Mouse (Mus musculus) right cerebral cortex, postnatal 4 days (tissue): ENCODE data around the gene Gm8298.
"Not testable (repeated sequence)": the region's sequence is repeated elsewhere in the genome, so short reads cannot be mapped to it uniquely, and the experiment has no call there.

Experiments
- DNase-seq: peaks from one replicate; pipeline ENCODE4 v3.0.0-alpha.2; 2022

Gm8298 gene

DNA sequence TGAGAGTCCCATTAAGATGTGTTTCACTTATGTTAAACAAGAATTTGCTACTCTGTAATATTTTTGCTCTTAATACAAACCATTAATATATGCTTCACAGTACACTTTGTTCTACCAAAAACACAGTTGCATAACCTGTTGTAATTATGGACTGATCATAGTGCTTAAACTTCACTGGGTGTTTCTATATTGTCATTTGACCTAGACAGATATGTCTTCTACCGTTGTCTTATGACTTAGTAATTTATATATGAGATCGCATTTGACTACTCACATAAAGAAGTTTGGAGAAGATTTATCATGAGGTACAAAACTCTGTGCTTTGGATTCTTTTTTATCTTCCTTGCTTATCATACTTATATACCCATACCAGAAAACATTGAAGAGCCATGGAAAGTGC lies at the start of gene Gm8298:
Gm8298 (plus strand) TSS at position 301 of the 400 bp plus-strand sequence.
- no peak for DNase-seq

DNA sequence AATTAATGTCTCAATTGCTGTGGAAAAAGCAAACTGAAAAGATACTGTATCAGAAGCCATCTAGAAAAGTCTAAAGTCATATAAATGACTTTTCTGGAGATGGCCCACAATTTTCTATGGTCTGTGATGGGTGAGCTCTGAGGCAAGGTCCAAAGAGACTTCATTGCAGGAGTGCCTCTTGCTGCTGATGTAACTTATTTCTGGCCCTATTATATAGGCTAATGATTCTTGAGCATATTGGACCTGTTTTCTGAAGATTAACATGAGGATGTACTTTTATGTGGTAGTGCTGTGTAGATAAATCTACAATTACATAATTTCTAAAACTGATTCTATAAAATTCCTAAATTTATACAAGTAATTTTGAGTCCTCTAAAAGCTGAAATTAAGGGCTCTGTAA lies 47.7 kb upstream of the Gm8298 start:
- no peak for DNase-seq

DNA sequence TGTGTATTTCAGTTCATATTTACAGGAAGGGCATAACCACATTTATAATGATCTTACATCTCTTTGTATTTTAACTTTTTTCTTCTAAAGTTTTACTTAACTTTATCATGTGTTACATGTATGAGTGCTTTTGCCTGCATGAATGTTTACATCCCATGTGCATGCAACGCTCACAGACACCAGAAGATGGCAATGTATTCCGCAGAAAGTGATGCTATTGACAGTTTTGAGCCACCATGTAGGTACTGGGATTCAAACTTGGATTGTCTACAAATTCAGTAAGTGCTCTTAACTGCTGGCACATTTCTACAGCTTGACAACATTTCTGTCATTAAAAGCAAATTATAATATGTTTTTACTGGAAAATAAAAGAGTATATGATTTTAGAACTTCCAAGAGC lies 9.9 kb downstream of the Gm8298 start:
- DNase-seq: peak; percentile 30

DNA sequence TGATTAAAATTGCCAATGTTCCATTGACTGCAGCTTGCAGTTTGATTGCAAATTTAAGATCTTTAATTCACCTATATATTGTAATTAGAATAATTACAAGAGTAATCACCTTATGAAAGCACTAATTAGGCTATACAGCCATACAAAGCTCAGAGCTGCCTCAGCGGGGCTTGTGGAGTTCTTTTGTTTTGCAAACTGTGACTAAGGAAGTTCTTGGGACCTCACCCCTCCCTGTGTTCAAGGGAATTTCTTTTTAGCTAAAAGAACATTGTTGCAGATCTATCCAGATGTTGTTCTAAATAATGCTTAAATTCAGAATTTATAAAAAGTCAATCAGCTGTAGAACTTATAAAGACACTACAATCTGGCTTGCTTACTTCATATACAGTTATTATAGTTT lies 16.8 kb downstream of the Gm8298 start:
- not testable (repeated sequence) for DNase-seq

DNA sequence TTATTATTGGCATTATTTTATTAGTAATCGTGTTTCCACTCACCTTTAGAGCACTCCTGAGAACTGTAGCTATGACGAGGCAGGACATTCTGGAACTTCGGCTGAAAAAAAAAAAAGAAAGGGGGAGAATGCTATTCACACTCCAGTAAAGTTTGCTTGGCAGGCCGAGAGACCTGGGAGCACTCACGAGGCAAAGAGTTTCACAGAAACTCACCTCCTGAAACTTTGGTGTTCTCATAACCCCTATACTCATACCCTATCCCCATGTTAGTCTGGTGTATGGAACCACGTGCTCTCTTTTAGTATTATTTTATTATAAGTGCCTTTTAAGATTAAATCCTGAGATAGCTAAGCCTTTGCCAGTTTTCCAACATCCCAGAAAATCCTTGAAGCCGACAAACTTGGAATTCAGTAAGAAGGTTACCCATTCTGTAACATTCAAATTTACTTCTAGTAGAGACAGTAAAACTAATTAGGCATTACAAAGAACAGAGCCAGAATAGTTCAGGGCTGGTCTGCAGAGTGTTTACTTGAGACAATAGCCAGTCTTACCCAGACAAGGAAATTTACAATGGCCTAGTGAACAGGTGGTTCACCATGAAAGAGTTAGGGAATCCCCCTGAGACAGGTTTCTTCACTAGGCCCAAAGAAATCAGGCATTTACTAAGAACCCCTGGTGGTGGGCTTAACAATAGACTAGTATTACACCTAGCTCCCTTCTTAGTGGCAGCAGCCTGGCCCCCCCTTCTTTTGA lies 19.1 kb downstream of the Gm8298 start:
- DNase-seq: not testable (repeated sequence)

DNA sequence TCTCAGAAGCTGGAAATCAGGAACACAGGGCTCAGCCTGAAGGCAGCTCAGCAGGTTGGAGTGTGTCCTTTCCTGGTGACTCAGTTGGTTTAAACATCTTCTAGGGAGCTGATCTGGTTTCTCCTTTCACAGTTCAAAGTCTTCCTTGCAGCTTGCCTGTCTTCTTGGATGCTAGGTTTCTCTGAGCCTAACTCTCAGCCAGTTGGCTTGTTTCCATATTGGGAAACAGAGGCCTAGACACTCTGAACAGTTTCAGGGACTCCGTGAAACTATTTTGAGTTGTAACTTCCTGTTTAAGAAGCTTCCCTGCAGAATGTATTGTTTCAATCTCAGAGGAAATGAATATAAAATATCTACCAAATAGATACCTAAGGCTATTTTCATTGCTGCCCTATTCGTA lies 32.4 kb downstream of the Gm8298 start:
- no peak for DNase-seq

DNA sequence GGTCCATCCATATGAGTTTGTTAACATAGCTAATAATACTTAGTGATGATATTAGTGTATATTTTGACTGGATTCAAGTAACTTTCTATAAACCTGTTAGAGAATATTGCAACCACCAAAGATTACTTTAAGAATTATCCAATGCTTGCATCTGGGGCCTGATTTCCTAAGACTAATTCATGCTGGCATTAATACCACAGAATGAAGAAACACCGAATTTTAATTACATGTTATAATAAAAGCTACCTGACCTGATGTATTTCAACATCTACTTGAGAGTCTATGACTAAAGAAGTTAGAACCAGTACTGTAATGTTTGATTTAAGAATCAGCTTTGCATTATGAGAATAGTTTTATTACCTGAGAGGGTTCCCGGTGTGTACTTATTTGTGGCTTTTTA lies 64.1 kb downstream of the Gm8298 start, which contains the start of gene C130079G13Rik:
C130079G13Rik (plus strand) TSS at position 301 of the 400 bp plus-strand sequence.
- DNase-seq: no peak
